Comparison of ENCODE assay signal across 25 mouse cellular contexts in genomic region chr4:81897451-81897850, GRCm38 (mm10).
DNase-seq lines count a peak whose midpoint lies in the region; ATAC-seq and TF ChIP-seq lines count a peak whose summit lies in the region.
"Had no signal": no experiment of that assay in that cellular context is flagged by ENCODE, and none has a peak within 500 bp of the region (broad histone marks: within the 10 kb centered on the region; RNA-seq: fewer than 3 reads in every experiment).

No protein-coding gene starts in this region.

- no peak overlapping the region for H3K4me3 ChIP-seq in gastrocnemius, adult 2 months
- no peak overlapping the region for H3K4me3 ChIP-seq in heart, embryonic 16.5 days (ENCODE audit: low read length)
- no peak overlapping the region for H3K4me3 ChIP-seq in midbrain, embryonic 11.5 days (ENCODE audit: low read depth, low read length)
- no peak overlapping the region for H3K4me3 ChIP-seq in midbrain, embryonic 16.5 days (ENCODE audit: low read depth, low read length)
- H3K4me3 ChIP-seq in myocyte, result no peak overlapping the region
- H3K4me3 ChIP-seq: embryonic facial prominence, embryonic 12.5 days; erythroblast, embryonic 14.5 days; forebrain, embryonic 12.5 days; forebrain, embryonic 15.5 days; heart, embryonic 15.5 days; hindbrain, embryonic 12.5 days; hindbrain, embryonic 15.5 days had no signal

- no peak overlapping the region for H3K4me2 ChIP-seq in heart, embryonic 16.5 days (ENCODE audit: low read depth, low read length)
- H3K4me2 ChIP-seq in midbrain, embryonic 11.5 days, result no peak overlapping the region
- no peak overlapping the region for H3K4me2 ChIP-seq in midbrain, embryonic 16.5 days (ENCODE audit: low read length)
- peak overlapping the region; percentile 18 for H3K4me2 ChIP-seq in myocyte (ENCODE audit: low read depth)
- H3K4me2 ChIP-seq: embryonic facial prominence, embryonic 12.5 days; forebrain, embryonic 12.5 days; forebrain, embryonic 15.5 days; heart, embryonic 11.5 days; heart, embryonic 15.5 days; hindbrain, embryonic 12.5 days; hindbrain, embryonic 15.5 days had no signal

- H3K27ac ChIP-seq in gastrocnemius, adult 2 months, result peak overlapping the region; percentile 80; the same call in 1 of the 2 replicates
- peak overlapping the region; percentile 23; the same call in 1 of the 2 replicates for H3K27ac ChIP-seq in heart, embryonic 16.5 days (ENCODE audit: low read length)
- H3K27ac ChIP-seq in midbrain, embryonic 11.5 days (ENCODE audit: low read depth, low read length), result no peak overlapping the region
- no peak overlapping the region for H3K27ac ChIP-seq in midbrain, embryonic 16.5 days (ENCODE audit: low read length)
- H3K27ac ChIP-seq: embryonic facial prominence, embryonic 12.5 days; forebrain, embryonic 12.5 days; forebrain, embryonic 15.5 days; heart, embryonic 15.5 days; hindbrain, embryonic 12.5 days; hindbrain, embryonic 15.5 days had no signal

- H3K27me3 ChIP-seq in heart, embryonic 16.5 days (ENCODE audit: control insufficient read depth, insufficient read depth, low read length), result no peaks in the 10 kb centered on the region
- no peaks in the 10 kb centered on the region for H3K27me3 ChIP-seq in midbrain, embryonic 11.5 days (ENCODE audit: control insufficient read depth, insufficient read depth, low read length)
- no peaks in the 10 kb centered on the region for H3K27me3 ChIP-seq in midbrain, embryonic 16.5 days (ENCODE audit: control insufficient read depth, insufficient read depth, low read depth, low read length)
- no peaks in the 10 kb centered on the region for H3K27me3 ChIP-seq in myocyte (ENCODE audit: control insufficient read depth, insufficient read depth, insufficient read length)
- H3K27me3 ChIP-seq: embryonic facial prominence, embryonic 12.5 days; forebrain, embryonic 12.5 days; forebrain, embryonic 15.5 days; heart, embryonic 15.5 days; hindbrain, embryonic 12.5 days; hindbrain, embryonic 15.5 days; Patski had no signal

- 66% methylated on average over 5 of the region's 5 CpGs for WGBS in heart, embryonic 16.5 days
- 87% methylated on average over 5 of the region's 5 CpGs for WGBS in midbrain, embryonic 11.5 days
- WGBS in midbrain, embryonic 16.5 days, result 81% methylated on average over 5 of the region's 5 CpGs

- TF ChIP-seq CTCF in gastrocnemius, adult 2 months (IDR thresholded peaks at IDR 0.05), result no peak

- TF ChIP-seq POLR2A in myocyte (IDR thresholded peaks at IDR 0.05; ENCODE audit: insufficient read length, low read depth), result no peak

- no peak for DNase-seq in gastrocnemius, adult 2 months
- no peak for DNase-seq in gastrocnemius, postnatal 36 days
- DNase-seq in heart, postnatal 14 days, result no peak
- DNase-seq in midbrain, embryonic 11.5 days (ENCODE audit: low spot score, missing footprints), result peak; percentile 45
- DNase-seq in urinary bladder, postnatal 10 days (ENCODE audit: low spot score), result no peak
- DNase-seq: adrenal gland, postnatal 10 days; adrenal gland, postnatal 36 days; cerebellum, adult 18-20 months; cerebellum, adult 9-10 months; cerebellum, postnatal 14 days; gastrocnemius, postnatal 10 days; heart, adult 11 months had no signal

- H3K9ac ChIP-seq in heart, embryonic 16.5 days (ENCODE audit: low read length), result no peak overlapping the region
- no peak overlapping the region for H3K9ac ChIP-seq in midbrain, embryonic 11.5 days (ENCODE audit: low read length)
- H3K9ac ChIP-seq in midbrain, embryonic 16.5 days (ENCODE audit: low read depth, low read length), result no peak overlapping the region
- H3K9ac ChIP-seq: embryonic facial prominence, embryonic 12.5 days; forebrain, embryonic 12.5 days; forebrain, embryonic 15.5 days; heart, embryonic 15.5 days; hindbrain, embryonic 12.5 days; hindbrain, embryonic 15.5 days had no signal

- peaks cover 7% of the 10 kb centered on the region for H3K4me1 ChIP-seq in heart, embryonic 16.5 days (ENCODE audit: control insufficient read depth, insufficient read depth, low read length)
- H3K4me1 ChIP-seq in midbrain, embryonic 11.5 days (ENCODE audit: control insufficient read depth, insufficient read depth, low read length), result no peaks in the 10 kb centered on the region
- H3K4me1 ChIP-seq in midbrain, embryonic 16.5 days (ENCODE audit: control insufficient read depth, insufficient read depth, low read length), result no peaks in the 10 kb centered on the region
- H3K4me1 ChIP-seq: forebrain, embryonic 12.5 days; forebrain, embryonic 15.5 days; hindbrain, embryonic 12.5 days; hindbrain, embryonic 15.5 days had no signal

- H3ac ChIP-seq in myocyte (ENCODE audit: control insufficient read depth, insufficient read length), result no peak overlapping the region

- H3K79me2 ChIP-seq in myocyte (ENCODE audit: control insufficient read depth, insufficient read depth), result no peaks in the 10 kb centered on the region

- H3K9me3 ChIP-seq in heart, embryonic 16.5 days (replicated peaks; ENCODE audit: control insufficient read depth, low read length), result peaks cover 3% of the 10 kb centered on the region; the same call in 1 of the 2 replicates
- no peaks in the 10 kb centered on the region for H3K9me3 ChIP-seq in midbrain, embryonic 11.5 days (ENCODE audit: control insufficient read depth, low read length)
- no peaks in the 10 kb centered on the region; the same call in 1 of the 2 replicates for H3K9me3 ChIP-seq in midbrain, embryonic 16.5 days (replicated peaks; ENCODE audit: control insufficient read depth, low read length, poor library complexity, severe bottlenecking)
- H3K9me3 ChIP-seq: embryonic facial prominence, embryonic 12.5 days; heart, embryonic 15.5 days; hindbrain, embryonic 15.5 days had no signal

- intact Hi-C loops in gastrocnemius, adult 2 months (cut with DNase I), result loop anchor here (5.0 kb wide), 1 partner anchor 315 kb away; no protein-coding TSS in a partner anchor
- intact Hi-C loops in gastrocnemius, postnatal 36 days (cut with DNase I), result no loop called here
- intact Hi-C loops in heart, postnatal 14 days (cut with DNase I), result no loop called here

- H3K36me3 ChIP-seq in heart, embryonic 16.5 days (ENCODE audit: control insufficient read depth, insufficient read depth), result no peaks in the 10 kb centered on the region
- H3K36me3 ChIP-seq in midbrain, embryonic 11.5 days (ENCODE audit: control insufficient read depth, insufficient read depth, low read length), result no peaks in the 10 kb centered on the region
- H3K36me3 ChIP-seq in midbrain, embryonic 16.5 days (ENCODE audit: control insufficient read depth, insufficient read depth, low read length), result no peaks in the 10 kb centered on the region
- H3K36me3 ChIP-seq in myocyte (ENCODE audit: control insufficient read depth, insufficient read depth), result no peaks in the 10 kb centered on the region
- H3K36me3 ChIP-seq: embryonic facial prominence, embryonic 12.5 days; forebrain, embryonic 12.5 days; forebrain, embryonic 15.5 days; heart, embryonic 15.5 days; hindbrain, embryonic 12.5 days; hindbrain, embryonic 15.5 days had no signal

- ATAC-seq in heart, embryonic 16.5 days (replicated peaks; ENCODE audit: extremely low read depth, insufficient read depth, low FRiP score), result no peak
- ATAC-seq in midbrain, embryonic 11.5 days (ENCODE audit: low FRiP score), result no peak
- no peak for ATAC-seq in midbrain, embryonic 16.5 days
- ATAC-seq: forebrain, embryonic 15.5 days; intestine, postnatal 0 days; Patski had no signal

TF ChIP-seq in myocyte, 11 proteins besides CTCF, POLR2A, EP300 and RAD21:
- no peak for TF ChIP-seq MYOD1 (IDR thresholded peaks at IDR 0.05; ENCODE audit: control insufficient read depth in 1 of 3, insufficient read length in 2 of 3, low read depth in 2 of 3)
- TF ChIP-seq POLR2AphosphoS2 (IDR thresholded peaks at IDR 0.05; ENCODE audit: insufficient read length, low read depth), result no peak

Comparison
In these comparisons a context has a peak if more than half of its experiments do, and no peak if none do; other contexts are left out.
1. H3K27ac ChIP-seq: peak in gastrocnemius, adult 2 months (single experiment) and heart, embryonic 16.5 days (single experiment); none in midbrain, embryonic 11.5 days (single experiment) and midbrain, embryonic 16.5 days (single experiment).